Mouse (Mus musculus) lung, postnatal 0 days (tissue): ENCODE data around the gene Obox6.

Experiments
- CTCF ChIP-seq: IDR thresholded peaks from 2 replicates; pipeline ENCODE4 v1.5.1; 2016; ENCODE audit warnings: antibody characterized with exemption, mild to moderate bottlenecking
- EP300 ChIP-seq: IDR thresholded peaks from 2 replicates; pipeline ENCODE4 v1.6.1; 2016; ENCODE audit warnings: antibody characterized with exemption, mild to moderate bottlenecking, control low read depth

DNA sequence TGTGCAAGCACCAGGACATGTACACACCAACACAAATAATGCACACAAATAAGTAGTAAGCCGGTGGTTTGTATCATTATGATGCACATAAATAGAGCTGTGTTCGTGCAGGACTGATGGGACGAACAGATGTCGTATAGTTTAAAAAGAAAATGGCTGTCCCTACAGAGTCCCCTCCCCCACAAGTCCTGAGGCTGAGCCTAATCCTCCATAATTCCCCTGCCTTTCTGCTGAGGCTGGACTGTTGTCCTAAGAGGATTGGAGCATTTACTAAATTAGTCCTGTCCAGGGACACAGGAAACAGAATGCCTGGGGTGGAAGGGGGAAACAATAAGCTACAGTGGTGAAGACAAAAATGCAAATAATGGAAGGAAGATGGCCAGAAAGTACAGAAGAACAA lies 24.6 kb upstream of the Obox6 start:
- no peak for TF ChIP-seq CTCF
- no peak for TF ChIP-seq EP300
